Mouse (Mus musculus): ENCODE results near the gene Cirbp.

- TF ChIP-seq POLR2A (IDR thresholded peaks at IDR 0.05; ENCODE audit: extremely low read depth, insufficient read depth, low read length) (no peak), CTCF (IDR thresholded peaks at IDR 0.05; ENCODE audit: low read depth, low read length) (no peak)
These were observed 41.4 kb downstream of the Cirbp start for GRCm38 (mm10) chr10:80207201-80207600.
